Mouse (Mus musculus): ENCODE results near the gene Ksr1. TPM values are rescaled to one million over a fixed set of nuclear protein-coding genes. Genes with fewer than 3 reads are reported as not detected.

Ksr1 gene
- polyA plus RNA-seq, 1 experiment from 2014 or later: 3.8 TPM

- no peak overlapping the region for H3K9ac ChIP-seq (replicated peaks; ENCODE audit: low read depth, low read length)
- no peak overlapping the region for H3K4me2 ChIP-seq (replicated peaks; ENCODE audit: low read depth, low read length)
- H3K27me3 ChIP-seq (ENCODE audit: control insufficient read depth, insufficient read depth, low read length): no peaks in the 10 kb centered on the region
- no peak overlapping the region for H3K4me3 ChIP-seq (ENCODE audit: low read depth, low read length)
- H3K9me3 ChIP-seq (ENCODE audit: control insufficient read depth, low read depth, low read length): no peaks in the 10 kb centered on the region
- no peak for ATAC-seq (ENCODE audit: insufficient number of reproducible peaks, insufficient read depth, low FRiP score, low read depth)
- H3K4me1 ChIP-seq (ENCODE audit: control insufficient read depth, insufficient read depth, low read length): peaks cover 41% of the 10 kb centered on the region
- 77% methylated on average over 10 of the region's 10 CpGs for WGBS
- H3K36me3 ChIP-seq (ENCODE audit: control insufficient read depth, insufficient read depth, low read length): no peaks in the 10 kb centered on the region
- H3K27ac ChIP-seq (ENCODE audit: low read length): peak overlapping the region; percentile 88
Measured at GRCm38 (mm10) chr11:79093986-79094695, 52.1 kb downstream of the Ksr1 start.

- Histone ChIP-seq H3K27me3 (ENCODE audit: control insufficient read depth, insufficient read depth, low read length) (no peaks in the 10 kb centered on the region), H3K4me1 (ENCODE audit: control insufficient read depth, insufficient read depth, low read length) (peaks cover 37% of the 10 kb centered on the region), H3K27ac (ENCODE audit: low read length) (peak overlapping the region; percentile 88; the same call in 1 of the 2 replicates), H3K4me3 (ENCODE audit: low read depth, low read length) (no peak overlapping the region), H3K4me2 (replicated peaks; ENCODE audit: low read depth, low read length) (no peak overlapping the region), H3K9ac (replicated peaks; ENCODE audit: low read depth, low read length) (no peak overlapping the region), H3K9me3 (ENCODE audit: control insufficient read depth, low read depth, low read length) (no peaks in the 10 kb centered on the region), H3K36me3 (ENCODE audit: control insufficient read depth, insufficient read depth, low read length) (no peaks in the 10 kb centered on the region)
- no peak for ATAC-seq (ENCODE audit: insufficient number of reproducible peaks, insufficient read depth, low FRiP score, low read depth)
- WGBS: 67% methylated on average over 15 of the region's 15 CpGs
Measured at GRCm38 (mm10) chr11:79093386-79093906, 52.8 kb downstream of the Ksr1 start.

GRCm38 (mm10) chr11:79092802-79093201 lies 53.4 kb downstream of the Ksr1 start:
- Histone ChIP-seq H3K36me3 (ENCODE audit: control insufficient read depth, insufficient read depth, low read length) (no peaks in the 10 kb centered on the region), H3K27me3 (ENCODE audit: control insufficient read depth, insufficient read depth, low read length) (no peaks in the 10 kb centered on the region), H3K9ac (replicated peaks; ENCODE audit: low read depth, low read length) (no peak overlapping the region), H3K4me3 (ENCODE audit: low read depth, low read length) (no peak overlapping the region), H3K4me1 (ENCODE audit: control insufficient read depth, insufficient read depth, low read length) (peaks cover 37% of the 10 kb centered on the region), H3K27ac (ENCODE audit: low read length) (no peak overlapping the region), H3K4me2 (replicated peaks; ENCODE audit: low read depth, low read length) (no peak overlapping the region), H3K9me3 (ENCODE audit: control insufficient read depth, low read depth, low read length) (no peaks in the 10 kb centered on the region)
- WGBS: 58% methylated on average over 7 of the region's 7 CpGs
- ATAC-seq (ENCODE audit: insufficient number of reproducible peaks, insufficient read depth, low FRiP score, low read depth): no peak

- H3K27me3 ChIP-seq (ENCODE audit: control insufficient read depth, insufficient read depth, low read length): no peaks in the 10 kb centered on the region
- peaks cover 37% of the 10 kb centered on the region for H3K4me1 ChIP-seq (ENCODE audit: control insufficient read depth, insufficient read depth, low read length)
- no peak overlapping the region for H3K4me2 ChIP-seq (replicated peaks; ENCODE audit: low read depth, low read length)
- no peaks in the 10 kb centered on the region for H3K36me3 ChIP-seq (ENCODE audit: control insufficient read depth, insufficient read depth, low read length)
- H3K9me3 ChIP-seq (ENCODE audit: control insufficient read depth, low read depth, low read length): no peaks in the 10 kb centered on the region
- 83% methylated on average over 6 of the region's 6 CpGs for WGBS
- no peak for ATAC-seq (ENCODE audit: insufficient number of reproducible peaks, insufficient read depth, low FRiP score, low read depth)
- no peak overlapping the region for H3K27ac ChIP-seq (ENCODE audit: low read length)
- H3K4me3 ChIP-seq (ENCODE audit: low read depth, low read length): no peak overlapping the region
- H3K9ac ChIP-seq (replicated peaks; ENCODE audit: low read depth, low read length): no peak overlapping the region
Measured at GRCm38 (mm10) chr11:79092245-79092644, 54.0 kb downstream of the Ksr1 start.

- no peak for ATAC-seq (ENCODE audit: insufficient number of reproducible peaks, insufficient read depth, low FRiP score, low read depth)
- H3K9me3 ChIP-seq (ENCODE audit: control insufficient read depth, low read depth, low read length): no peaks in the 10 kb centered on the region
- peaks cover 18% of the 10 kb centered on the region for H3K4me1 ChIP-seq (ENCODE audit: control insufficient read depth, insufficient read depth, low read length)
- no peak overlapping the region for H3K4me2 ChIP-seq (replicated peaks; ENCODE audit: low read depth, low read length)
- 71% methylated on average over 1 of the region's 1 CpGs for WGBS
- H3K27ac ChIP-seq (ENCODE audit: low read length): no peak overlapping the region
- no peak overlapping the region for H3K9ac ChIP-seq (replicated peaks; ENCODE audit: low read depth, low read length)
- H3K4me3 ChIP-seq (ENCODE audit: low read depth, low read length): no peak overlapping the region
- H3K36me3 ChIP-seq (ENCODE audit: control insufficient read depth, insufficient read depth, low read length): no peaks in the 10 kb centered on the region
- no peaks in the 10 kb centered on the region for H3K27me3 ChIP-seq (ENCODE audit: control insufficient read depth, insufficient read depth, low read length)
Measured at GRCm38 (mm10) chr11:79089756-79090155, 56.5 kb downstream of the Ksr1 start.

GRCm38 (mm10) chr11:79089027-79089426 lies 57.2 kb downstream of the Ksr1 start:
- H3K4me2 ChIP-seq (replicated peaks; ENCODE audit: low read depth, low read length): no peak overlapping the region
- WGBS: 51% methylated on average over 5 of the region's 5 CpGs

GRCm38 (mm10) chr11:79088325-79088724 lies 57.9 kb downstream of the Ksr1 start:
- Histone ChIP-seq H3K27ac (ENCODE audit: low read length) (no peak overlapping the region), H3K36me3 (ENCODE audit: control insufficient read depth, insufficient read depth, low read length) (no peaks in the 10 kb centered on the region), H3K9ac (replicated peaks; ENCODE audit: low read depth, low read length) (no peak overlapping the region), H3K4me1 (ENCODE audit: control insufficient read depth, insufficient read depth, low read length) (peaks cover 8% of the 10 kb centered on the region; the same call in 1 of the 2 replicates), H3K9me3 (ENCODE audit: control insufficient read depth, low read depth, low read length) (no peaks in the 10 kb centered on the region), H3K4me2 (replicated peaks; ENCODE audit: low read depth, low read length) (no peak overlapping the region), H3K27me3 (ENCODE audit: control insufficient read depth, insufficient read depth, low read length) (no peaks in the 10 kb centered on the region), H3K4me3 (ENCODE audit: low read depth, low read length) (no peak overlapping the region)
- ATAC-seq (ENCODE audit: insufficient number of reproducible peaks, insufficient read depth, low FRiP score, low read depth): no peak
- WGBS: 74% methylated on average over 9 of the region's 9 CpGs

More at GRCm38 (mm10) chr11:79089027-79089426, 57.2 kb downstream of the Ksr1 start:
- H3K27ac ChIP-seq (ENCODE audit: low read length): no peak overlapping the region
- H3K4me1 ChIP-seq (ENCODE audit: control insufficient read depth, insufficient read depth, low read length): peaks cover 12% of the 10 kb centered on the region
- H3K36me3 ChIP-seq (ENCODE audit: control insufficient read depth, insufficient read depth, low read length): no peaks in the 10 kb centered on the region
- H3K27me3 ChIP-seq (ENCODE audit: control insufficient read depth, insufficient read depth, low read length): no peaks in the 10 kb centered on the region
- H3K4me3 ChIP-seq (ENCODE audit: low read depth, low read length): no peak overlapping the region
- ATAC-seq (ENCODE audit: insufficient number of reproducible peaks, insufficient read depth, low FRiP score, low read depth): no peak
- H3K9ac ChIP-seq (replicated peaks; ENCODE audit: low read depth, low read length): no peak overlapping the region
- no peaks in the 10 kb centered on the region for H3K9me3 ChIP-seq (ENCODE audit: control insufficient read depth, low read depth, low read length)

GRCm38 (mm10) chr11:79087731-79088311 lies 58.4 kb downstream of the Ksr1 start:
- no peaks in the 10 kb centered on the region for H3K27me3 ChIP-seq (ENCODE audit: control insufficient read depth, insufficient read depth, low read length)
- no peak overlapping the region for H3K27ac ChIP-seq (ENCODE audit: low read length)
- H3K9me3 ChIP-seq (ENCODE audit: control insufficient read depth, low read depth, low read length): no peaks in the 10 kb centered on the region
- no peak overlapping the region for H3K9ac ChIP-seq (replicated peaks; ENCODE audit: low read depth, low read length)
- 81% methylated on average over 4 of the region's 4 CpGs for WGBS
- H3K36me3 ChIP-seq (ENCODE audit: control insufficient read depth, insufficient read depth, low read length): no peaks in the 10 kb centered on the region
- H3K4me1 ChIP-seq (ENCODE audit: control insufficient read depth, insufficient read depth, low read length): peaks cover 10% of the 10 kb centered on the region; the same call in 1 of the 2 replicates
- no peak overlapping the region for H3K4me2 ChIP-seq (replicated peaks; ENCODE audit: low read depth, low read length)
- no peak overlapping the region for H3K4me3 ChIP-seq (ENCODE audit: low read depth, low read length)
- no peak for ATAC-seq (ENCODE audit: insufficient number of reproducible peaks, insufficient read depth, low FRiP score, low read depth)

All from stomach, embryonic 14.5 days (tissue).